Mouse (Mus musculus) CH12.LX (cell line): ENCODE results near the gene Rcor2. TPM values are rescaled to one million over a fixed set of nuclear protein-coding genes. Genes with fewer than 3 reads are reported as not detected.
A peak's percentile ranks its signal among the peaks of the same experiment; 100 is the strongest.

Experiments used
- DNase-seq: peaks from one replicate; pipeline ENCODE4 v3.0.0-alpha.2; 2013; ENCODE audit errors: extremely low read depth
- H3K27ac ChIP-seq: 2 replicates; pipeline ENCODE4 v1.5.1; 2012; ENCODE audit warnings: low read depth, mild to moderate bottlenecking, control low read depth, moderate library complexity; ENCODE audit not compliant: insufficient read depth
- H3K27me3 ChIP-seq: replicated peaks from 2 replicates; pipeline ENCODE3; 2012; ENCODE audit warnings: inconsistent platforms
- H3K36me3 ChIP-seq, 2 experiments: replicated peaks in 1 of 2; 2 replicates each; pipeline versions ENCODE3 to v1.6.1; 2012; ENCODE audit warnings: inconsistent platforms in 1 of 2, low read length in 1 of 2, mild to moderate bottlenecking in 1 of 2, mixed read lengths in 1 of 2, moderate library complexity in 1 of 2; ENCODE audit not compliant: control insufficient read depth in 1 of 2, insufficient read depth in 1 of 2
- H3K4me1 ChIP-seq, 2 experiments: 2 replicates each; pipeline ENCODE4 v1.6.1; 2012; ENCODE audit warnings: inconsistent platforms in 1 of 2, moderate library complexity in 1 of 2; ENCODE audit not compliant: insufficient read depth in 2 of 2, control insufficient read depth in 1 of 2
- H3K4me2 ChIP-seq: 2 replicates; pipeline ENCODE4 v1.6.1; 2012; ENCODE audit warnings: low read depth, mild to moderate bottlenecking, control low read depth; ENCODE audit not compliant: poor library complexity, insufficient read depth, severe bottlenecking
- H3K4me3 ChIP-seq, 3 experiments: fragments of 150-350 bp in 1 of 3; sonication (generic) in 1 of 3; replicated peaks in 1 of 3; 2 replicates each; pipeline versions ENCODE3 to v1.5.1; 2011 to 2012; ENCODE audit warnings: low read depth in 2 of 3, low read length in 2 of 3, mild to moderate bottlenecking in 2 of 3, moderate library complexity in 2 of 3, control low read depth in 1 of 3, improper control_type of control experiment in 1 of 3, inconsistent platforms in 1 of 3, mixed read lengths in 1 of 3; ENCODE audit not compliant: poor library complexity in 1 of 3
- H3K79me2 ChIP-seq: replicated peaks from 2 replicates; pipeline ENCODE4 v1.6.1; 2012; ENCODE audit warnings: mild to moderate bottlenecking, moderate library complexity; ENCODE audit not compliant: control insufficient read depth, poor library complexity, insufficient read depth, severe bottlenecking; ENCODE audit errors: extremely low read depth
- H3K9ac ChIP-seq: 2 replicates; pipeline ENCODE4 v1.6.1; 2012; ENCODE audit warnings: low read depth, mild to moderate bottlenecking, control low read depth, moderate library complexity; ENCODE audit not compliant: insufficient read depth
- H3K9me3 ChIP-seq: replicated peaks from 2 replicates; pipeline ENCODE3; 2012; ENCODE audit warnings: low read length, inconsistent platforms, mixed read lengths
- CHD1 ChIP-seq: IDR thresholded peaks from 2 replicates; pipeline ENCODE4 v1.6.1; 2012; ENCODE audit warnings: low read depth, low read length, improper control_type of control experiment, inconsistent platforms
- CHD2 ChIP-seq: IDR thresholded peaks from 2 replicates; pipeline ENCODE4 v1.6.1; 2011; ENCODE audit warnings: low read length, improper control_type of control experiment
- CTCF ChIP-seq, 2 experiments: IDR thresholded peaks in 1 of 2; conservative IDR thresholded peaks in 1 of 2; 2 replicates each; pipeline ENCODE4 v1.5.1; 2011 to 2012; ENCODE audit warnings: low read depth in 2 of 2, low read length in 2 of 2, improper control_type of control experiment in 1 of 2, inconsistent platforms in 1 of 2, mild to moderate bottlenecking in 1 of 2, moderate library complexity in 1 of 2
- ELF1 ChIP-seq: IDR thresholded peaks from 2 replicates; pipeline ENCODE4 v1.6.1; 2014; ENCODE audit warnings: low read depth, mild to moderate bottlenecking, inconsistent platforms, low read length, improper control_type of control experiment
- EP300 ChIP-seq: IDR thresholded peaks from 2 replicates; pipeline ENCODE4 v1.6.1; 2011; ENCODE audit warnings: low read length, improper control_type of control experiment
- ETS1 ChIP-seq: conservative IDR thresholded peaks from 2 replicates; pipeline ENCODE4 v1.6.1; 2012; ENCODE audit warnings: low read depth, mild to moderate bottlenecking, inconsistent platforms, low read length, improper control_type of control experiment, moderate library complexity
- GABPA ChIP-seq: IDR thresholded peaks from 2 replicates; pipeline ENCODE4 v1.6.1; 2012; ENCODE audit warnings: low read depth, low read length, improper control_type of control experiment, inconsistent platforms; ENCODE audit not compliant: insufficient replicate concordance
- HCFC1 ChIP-seq: IDR thresholded peaks from 2 replicates; pipeline ENCODE4 v1.6.1; 2012; ENCODE audit warnings: low read depth, mild to moderate bottlenecking, inconsistent platforms, low read length, improper control_type of control experiment
- JUN ChIP-seq: IDR thresholded peaks from 2 replicates; pipeline ENCODE4 v1.6.1; 2011; ENCODE audit warnings: low read depth, mild to moderate bottlenecking, low read length, improper control_type of control experiment, moderate library complexity; ENCODE audit not compliant: insufficient read depth
- JUND ChIP-seq: conservative IDR thresholded peaks from 2 replicates; pipeline ENCODE4 v1.6.1; 2011; ENCODE audit warnings: low read depth, low read length, improper control_type of control experiment
- KAT2A ChIP-seq: IDR thresholded peaks from 2 replicates; pipeline ENCODE4 v1.6.1; 2012; ENCODE audit warnings: low read length, improper control_type of control experiment, inconsistent platforms; ENCODE audit not compliant: insufficient replicate concordance
- MAX ChIP-seq: IDR thresholded peaks from 2 replicates; pipeline ENCODE4 v1.6.1; 2011; ENCODE audit warnings: low read length, improper control_type of control experiment
- MAZ ChIP-seq: IDR thresholded peaks from 2 replicates; pipeline ENCODE4 v1.6.1; 2012; ENCODE audit warnings: low read depth, mild to moderate bottlenecking, inconsistent platforms, low read length, improper control_type of control experiment, moderate library complexity
- MEF2A ChIP-seq: IDR thresholded peaks from 2 replicates; pipeline ENCODE4 v1.6.1; 2014; ENCODE audit warnings: low read depth, mild to moderate bottlenecking, inconsistent platforms, low read length, improper control_type of control experiment, borderline replicate concordance
- POLR2A ChIP-seq: IDR thresholded peaks from 2 replicates; pipeline ENCODE4 v1.6.1; 2011; ENCODE audit warnings: low read depth, mild to moderate bottlenecking, improper control_type of control experiment, low read length
- RCOR1 ChIP-seq: conservative IDR thresholded peaks from 2 replicates; pipeline ENCODE4 v1.6.1; 2012; ENCODE audit warnings: low read depth, mild to moderate bottlenecking, inconsistent platforms, low read length, improper control_type of control experiment
- SIN3A ChIP-seq: IDR thresholded peaks from 2 replicates; pipeline ENCODE4 v1.6.1; 2012; ENCODE audit warnings: low read length, improper control_type of control experiment, inconsistent platforms
- SMC3 ChIP-seq: IDR thresholded peaks from 2 replicates; pipeline ENCODE4 v1.6.1; 2011; ENCODE audit warnings: low read depth, low read length, improper control_type of control experiment
- TCF12 ChIP-seq: IDR thresholded peaks from 2 replicates; pipeline ENCODE4 v1.6.1; 2014; ENCODE audit warnings: low read depth, mild to moderate bottlenecking, inconsistent platforms, low read length, improper control_type of control experiment
- USF1 ChIP-seq: IDR thresholded peaks from 2 replicates; pipeline ENCODE4 v1.6.1; 2014; ENCODE audit warnings: low read depth, mild to moderate bottlenecking, inconsistent platforms, low read length, improper control_type of control experiment
- ZMIZ1 ChIP-seq: IDR thresholded peaks from 2 replicates; pipeline ENCODE4 v1.6.1; 2012; ENCODE audit warnings: low read depth, mild to moderate bottlenecking, inconsistent platforms, low read length, improper control_type of control experiment
- dilution Hi-C: fragments of 300-500 bp; cut with MboI; formaldehyde crosslinking; loops from 2 replicates; pipeline ENCODE4 v1.14.3; 2020; ENCODE audit warnings: low sequenced_read_pairs; ENCODE audit not compliant: extremely low pct_unique_long_range_greater_than_20kb, extremely low pct_ligation_motif_present
- in situ Hi-C: fragments of 300-500 bp; cut with MboI; formaldehyde crosslinking; loops from 3 replicates; pipeline ENCODE4 v1.14.3; 2019; ENCODE audit warnings: low sequenced_read_pairs, low pct_ligation_motif_present, low pct_unique_long_range_greater_than_20kb, mixed read lengths
- polyA plus RNA-seq: library from polyadenylated mRNA; unstranded; fragments of >175 nt; gene quantifications from 2 replicates; pipeline ENCODE4 v1.2.1, GENCODE M21; 2012; ENCODE audit warnings: low read depth; ENCODE audit not compliant: insufficient read length
- total RNA-seq, 2 experiments: library from RNA; depleted of rRNA; stranded (reverse); fragments of 300-350 nt in 1 of 2; fragments of >200 nt in 1 of 2; gene quantifications; 2 replicates each; pipeline ENCODE4 v1.2.3; 2012 to 2014

Rcor2 gene
- total RNA-seq (2012; rRNA removed) (12.0 and 13.3 TPM in 2 replicates), total RNA-seq (2014; rRNA removed) (9.2 and 10.3 TPM in 2 replicates), polyA plus RNA-seq (22.8 and 28.2 TPM in 2 replicates)

DNA sequence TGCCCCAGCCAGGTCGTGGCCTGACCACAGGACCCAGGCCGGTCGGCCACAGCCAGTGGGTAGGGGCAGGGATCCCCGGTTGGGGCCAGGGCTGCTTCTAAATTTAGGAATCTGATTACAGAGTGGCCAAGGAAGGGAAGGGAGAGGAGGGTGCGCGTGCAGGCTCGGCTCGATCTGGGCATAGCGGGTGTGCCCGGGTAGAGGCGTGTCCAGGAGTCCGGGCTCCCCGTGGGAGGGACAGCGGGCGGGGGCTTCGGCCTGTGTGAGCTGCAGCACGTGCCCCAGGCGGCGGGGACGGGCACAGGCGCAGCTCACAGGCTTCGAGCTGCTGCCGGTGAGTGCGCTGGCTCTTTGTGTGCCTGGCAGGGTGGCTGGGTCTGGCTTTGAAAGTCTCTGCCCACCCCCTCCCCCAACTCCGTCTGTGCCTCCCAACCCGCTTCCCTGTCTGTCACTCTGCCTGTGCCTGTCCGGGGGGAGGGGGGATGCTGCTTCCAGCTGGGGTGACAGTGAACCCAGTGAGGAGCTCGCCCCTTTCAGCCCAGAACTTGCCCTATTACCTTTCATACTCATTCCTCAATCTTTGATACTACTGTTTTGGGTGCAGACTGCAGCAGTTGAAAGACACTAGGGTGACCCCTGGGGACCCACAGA is at the start of gene Rcor2:
TSS of gene Rcor2 (plus strand) at position 235 of the 651 bp plus-strand sequence.
- H3K4me3 ChIP-seq: peak within 1 kb of the TSS; percentile 61 to 79 (median 73)
- H3K27ac ChIP-seq: peak within 1 kb of the TSS; percentile 39; the same call in 1 of the 2 replicates
- TF ChIP-seq USF1 (no peak), ELF1 (no peak), HCFC1 (no peak), SMC3 (no peak), SIN3A (no peak)
- TF ChIP-seq, all 38 proteins: peak for 0
- in situ Hi-C loops (loop anchor here (5.0 kb wide), 1 partner anchor 80 kb away; no protein-coding TSS in a partner anchor), dilution Hi-C loops (no loop called here)
- Histone ChIP-seq H3K9ac (peak within 1 kb of the TSS; percentile 30), H3K9me3 (peaks cover 6% of the 10 kb centered on the region), H3K4me1 (peaks cover 14 to 50% of the 10 kb centered on the region in 2 experiments), H3K79me2 (no peaks in the 10 kb centered on the region), H3K36me3 (peaks cover 4 to 22% of the 10 kb centered on the region in 2 experiments), H3K4me2 (peak within 1 kb of the TSS; percentile 80), H3K27me3 (no peaks in the 10 kb centered on the region)
- DNase-seq: no peak

GRCm38 (mm10) chr19:7217926-7218267 is 49.2 kb upstream of the Rcor2 start:
- peaks cover 21 to 36% of the 10 kb centered on the region in 2 experiments for H3K36me3 ChIP-seq
- H3K9me3 ChIP-seq: no peaks in the 10 kb centered on the region
- H3K79me2 ChIP-seq: peaks cover 36% of the 10 kb centered on the region
- H3K27ac ChIP-seq: no peak overlapping the region
- in situ Hi-C loops (no loop called here), dilution Hi-C loops (no loop called here)
- no peak overlapping the region for H3K9ac ChIP-seq
- H3K4me3 ChIP-seq: peak overlapping the region; percentile 46 to 81 (median 58)
- no peak for TF ChIP-seq KAT2A
- TF ChIP-seq TCF12: no peak
- TF ChIP-seq MAX: no peak
- peak overlapping the region; percentile 74 for H3K4me2 ChIP-seq
- no peaks in the 10 kb centered on the region for H3K27me3 ChIP-seq
- peaks cover 8 to 37% of the 10 kb centered on the region in 2 experiments; a peak in 3 of 4 replicates for H3K4me1 ChIP-seq
- no peak for DNase-seq

DNA sequence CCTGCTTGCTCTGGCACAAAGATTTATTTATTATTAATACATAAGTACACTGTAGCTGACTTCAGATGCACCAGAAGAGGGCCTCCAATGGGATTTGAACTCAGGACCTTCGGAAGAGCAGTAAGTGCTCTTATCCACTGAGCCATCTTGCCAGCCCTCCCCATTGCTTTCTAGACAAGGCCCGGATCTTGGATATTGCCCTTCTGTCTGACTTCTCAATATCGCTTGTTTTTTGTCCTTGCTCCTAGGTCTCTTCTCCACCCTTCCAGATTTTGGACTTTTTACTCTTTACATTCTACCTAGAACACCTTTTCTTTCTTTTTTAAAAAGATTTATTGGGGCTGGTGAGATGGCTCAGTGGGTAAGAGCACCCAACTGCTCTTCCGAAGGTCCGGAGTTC is 48.4 kb upstream of the Rcor2 start:
- Histone ChIP-seq H3K27me3 (no peaks in the 10 kb centered on the region), H3K4me3 (no peak overlapping the region), H3K79me2 (peaks cover 33% of the 10 kb centered on the region), H3K27ac (no peak overlapping the region), H3K9me3 (no peaks in the 10 kb centered on the region), H3K9ac (no peak overlapping the region), H3K4me2 (no peak overlapping the region), H3K36me3 (peaks cover 18 to 28% of the 10 kb centered on the region in 2 experiments), H3K4me1 (peaks cover 8 to 37% of the 10 kb centered on the region in 2 experiments; a peak in 3 of 4 replicates)
- no peak for TF ChIP-seq JUN
- TF ChIP-seq ELF1: no peak
- no peak for TF ChIP-seq EP300
- no peak for TF ChIP-seq USF1
- no peak for TF ChIP-seq GABPA
- no peak for TF ChIP-seq MAZ
- TF ChIP-seq CHD1: no peak
- TF ChIP-seq ETS1: no peak
- TF ChIP-seq SMC3: no peak
- TF ChIP-seq KAT2A: no peak
- no peak for TF ChIP-seq POLR2A
- no peak for TF ChIP-seq ZMIZ1
- no peak for TF ChIP-seq SIN3A
- no peak for TF ChIP-seq CTCF (conservative IDR thresholded peaks at IDR 0.05 in 1 of 2, IDR thresholded peaks at IDR 0.05 in 1 of 2; ENCODE audit: low read depth in 2 of 2, low read length in 2 of 2)
- TF ChIP-seq CHD2: no peak
- no peak for TF ChIP-seq JUND
- TF ChIP-seq MEF2A: no peak
- no peak for TF ChIP-seq RCOR1
- TF ChIP-seq HCFC1: no peak
- DNase-seq: no peak
- in situ Hi-C loops (no loop called here), dilution Hi-C loops (no loop called here)
